Mouse (Mus musculus) heart, embryonic 12.5 days (tissue): ENCODE data around the gene Map4k3. TPM values are rescaled to one million over a fixed set of nuclear protein-coding genes. Genes with fewer than 3 reads are reported as not detected.

Experiments
- ATAC-seq: fragments of 200-750 bp; cut with Nextera tagmentation; 2 replicates; pipeline ENCODE4 v1.8.0; 2017; ENCODE audit warnings: moderate TSS enrichment, moderate library complexity; ENCODE audit not compliant: insufficient number of reproducible peaks, low FRiP score
- H3K27ac ChIP-seq: fragments of 300-500 bp; sonication (generic); 2 replicates; pipeline ENCODE4 v1.5.1; 2016; ENCODE audit warnings: mild to moderate bottlenecking, moderate library complexity; ENCODE audit not compliant: poor library complexity, severe bottlenecking
- H3K27me3 ChIP-seq: fragments of 300-500 bp; sonication (generic); replicated peaks from 2 replicates; pipeline ENCODE4 v1.6.1; 2016; ENCODE audit warnings: mild to moderate bottlenecking, moderate library complexity
- H3K36me3 ChIP-seq: fragments of 300-500 bp; sonication (generic); 2 replicates; pipeline ENCODE4 v1.6.1; 2016; ENCODE audit warnings: mild to moderate bottlenecking, moderate library complexity
- H3K4me1 ChIP-seq: fragments of 300-500 bp; sonication (generic); replicated peaks from 2 replicates; pipeline ENCODE4 v1.6.1; 2016; ENCODE audit warnings: mild to moderate bottlenecking
- H3K4me2 ChIP-seq: fragments of 300-500 bp; sonication (generic); 2 replicates; pipeline ENCODE4 v1.6.1; 2016; ENCODE audit warnings: mild to moderate bottlenecking, moderate library complexity
- H3K4me3 ChIP-seq: fragments of 300-500 bp; sonication (generic); 2 replicates; pipeline ENCODE4 v1.5.1; 2016; ENCODE audit warnings: mild to moderate bottlenecking
- H3K9ac ChIP-seq: fragments of 300-500 bp; sonication (generic); 2 replicates; pipeline ENCODE4 v1.6.1; 2016; ENCODE audit warnings: mild to moderate bottlenecking, moderate library complexity
- H3K9me3 ChIP-seq: fragments of 300-500 bp; sonication (generic); replicated peaks from 2 replicates; pipeline ENCODE4 v1.6.1; 2016; ENCODE audit warnings: mild to moderate bottlenecking, moderate library complexity
- WGBS: fragments of 180-500 bp; shearing (Covaris S2); methylation state at CpG from one replicate; pipeline ENCODE4 v1.1.7; 2016; 5-methylcytosine and 5-hydroxymethylcytosine counted together
- polyA plus RNA-seq: library from polyadenylated mRNA; unstranded; fragments of >200 nt; fragmentation: Nextera tagmentation; extraction: Ambion mirVana; gene quantifications from 2 replicates; pipeline ENCODE4 v1.2.1, GENCODE M21; 2016

The Map4k3 gene
- polyA plus RNA-seq, 1 experiment from 2014 or later, result 25.8 TPM

- peaks cover 9% of the 10 kb centered on the region for H3K36me3 ChIP-seq
- H3K27ac ChIP-seq, result no peak overlapping the region
- H3K4me3 ChIP-seq, result no peak overlapping the region
- peaks cover 3% of the 10 kb centered on the region; the same call in 1 of the 2 replicates for H3K4me1 ChIP-seq
- H3K4me2 ChIP-seq, result no peak overlapping the region
- no peak overlapping the region for H3K9ac ChIP-seq
- WGBS, result 87% methylated on average over 2 of the region's 2 CpGs
- no peaks in the 10 kb centered on the region for H3K9me3 ChIP-seq
- H3K27me3 ChIP-seq, result no peaks in the 10 kb centered on the region
- ATAC-seq, result no peak
These were observed 68.1 kb downstream of the Map4k3 start for GRCm38 (mm10) chr17:80660234-80660633.

- ATAC-seq, result no peak
- WGBS, result 89% methylated on average over 5 of the region's 5 CpGs
- no peak overlapping the region for H3K4me3 ChIP-seq
- H3K9ac ChIP-seq, result no peak overlapping the region
- no peaks in the 10 kb centered on the region for H3K27me3 ChIP-seq
- H3K36me3 ChIP-seq, result peaks cover 13% of the 10 kb centered on the region
- H3K9me3 ChIP-seq, result no peaks in the 10 kb centered on the region
- no peak overlapping the region for H3K4me2 ChIP-seq
- peaks cover 3% of the 10 kb centered on the region; the same call in 1 of the 2 replicates for H3K4me1 ChIP-seq
- H3K27ac ChIP-seq, result no peak overlapping the region
These were observed 68.5 kb downstream of the Map4k3 start for GRCm38 (mm10) chr17:80659821-80660220.

DNA sequence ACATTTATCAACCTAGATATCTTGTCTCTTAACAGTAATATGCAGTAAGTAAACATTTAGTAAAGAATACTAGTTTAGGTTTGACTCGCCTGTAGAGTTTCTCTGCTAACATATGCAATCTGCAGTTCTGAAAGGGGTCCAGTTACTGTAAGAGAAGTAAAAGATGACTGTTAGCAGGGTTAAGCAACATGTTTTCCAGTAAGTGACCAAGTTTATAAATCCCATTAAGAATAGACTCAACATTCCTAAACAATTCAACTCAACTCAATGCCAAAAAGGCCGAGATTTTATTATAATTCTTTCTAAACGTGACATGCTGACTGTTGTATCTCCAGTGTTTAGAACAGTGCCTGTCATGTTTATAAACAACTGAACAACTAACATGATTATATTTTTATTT is 74.0 kb downstream of the Map4k3 start:
- H3K4me1 ChIP-seq, result no peaks in the 10 kb centered on the region
- 86% methylated on average over 3 of the region's 3 CpGs for WGBS
- ATAC-seq, result no peak

GRCm38 (mm10) chr17:80652740-80653139 is 75.5 kb downstream of the Map4k3 start:
- 73% methylated on average over 6 of the region's 6 CpGs for WGBS
- H3K4me2 ChIP-seq, result no peak overlapping the region
- no peak for ATAC-seq
- no peak overlapping the region for H3K4me3 ChIP-seq
- peaks cover 52% of the 10 kb centered on the region for H3K36me3 ChIP-seq
- no peak overlapping the region for H3K27ac ChIP-seq
- H3K27me3 ChIP-seq, result no peaks in the 10 kb centered on the region
- no peaks in the 10 kb centered on the region for H3K4me1 ChIP-seq
- no peak overlapping the region for H3K9ac ChIP-seq
- H3K9me3 ChIP-seq, result no peaks in the 10 kb centered on the region

More for the DNA sequence above, 74.0 kb downstream of the Map4k3 start:
- no peak overlapping the region for H3K4me3 ChIP-seq
- H3K9ac ChIP-seq, result no peak overlapping the region
- no peak overlapping the region for H3K4me2 ChIP-seq
- no peaks in the 10 kb centered on the region for H3K27me3 ChIP-seq
- H3K9me3 ChIP-seq, result no peaks in the 10 kb centered on the region
- no peak overlapping the region for H3K27ac ChIP-seq
- peaks cover 39% of the 10 kb centered on the region for H3K36me3 ChIP-seq

DNA sequence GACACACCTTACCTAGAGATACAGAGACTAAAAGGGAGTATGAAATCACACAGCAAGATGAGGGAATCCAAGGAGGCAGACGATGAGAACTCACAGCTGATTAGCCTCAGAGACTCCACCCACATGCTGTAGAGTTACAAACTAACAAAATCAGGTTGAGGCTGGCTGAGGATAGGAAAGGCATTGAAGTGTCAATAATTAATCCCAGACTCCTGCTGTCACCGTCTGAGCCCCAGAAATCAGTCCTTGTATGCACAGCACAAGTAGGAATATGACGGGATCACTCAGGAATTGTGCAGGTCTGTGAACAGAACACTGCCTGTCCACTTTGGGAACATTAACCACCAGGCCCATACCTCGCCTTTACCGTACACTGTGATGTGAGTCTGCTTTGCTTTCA is 81.4 kb downstream of the Map4k3 start:
- H3K4me3 ChIP-seq, result no peak overlapping the region
- H3K27me3 ChIP-seq, result no peaks in the 10 kb centered on the region
- no peaks in the 10 kb centered on the region for H3K9me3 ChIP-seq
- ATAC-seq, result no peak
- no peak overlapping the region for H3K4me2 ChIP-seq
- H3K27ac ChIP-seq, result no peak overlapping the region
- peaks cover 70% of the 10 kb centered on the region for H3K36me3 ChIP-seq
- 67% methylated on average over 5 of the region's 5 CpGs for WGBS
- H3K9ac ChIP-seq, result no peak overlapping the region
- H3K4me1 ChIP-seq, result 0 out of 2 replicates have a peak, but pooled peaks cover 5% of the 10 kb centered on the region

DNA sequence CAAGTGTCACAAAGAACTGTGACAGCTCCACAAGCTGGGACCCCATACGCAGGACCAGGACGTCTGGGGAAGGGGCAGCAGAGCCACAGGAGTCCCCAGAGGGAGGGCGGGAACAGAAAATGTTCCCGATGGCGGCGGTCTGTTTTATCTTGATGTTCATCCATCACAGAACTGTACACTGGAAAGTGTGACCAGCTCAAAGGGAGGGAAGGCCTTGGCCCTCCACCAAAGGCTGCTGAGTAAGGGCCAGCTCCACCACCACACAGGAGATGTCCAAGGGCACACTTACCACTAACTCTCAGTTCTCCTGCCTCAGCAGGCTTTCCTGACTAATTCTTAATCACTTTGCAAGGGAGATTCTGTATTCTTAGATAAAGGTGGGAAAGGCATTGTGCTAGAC is 82.2 kb downstream of the Map4k3 start:
- Histone ChIP-seq H3K4me1 (0 out of 2 replicates have a peak, but pooled peaks cover 5% of the 10 kb centered on the region), H3K27me3 (no peaks in the 10 kb centered on the region), H3K27ac (no peak overlapping the region), H3K4me3 (no peak overlapping the region), H3K9me3 (no peaks in the 10 kb centered on the region), H3K4me2 (no peak overlapping the region), H3K36me3 (peaks cover 72% of the 10 kb centered on the region), H3K9ac (no peak overlapping the region)
- no peak for ATAC-seq
- whole genome bisulfite sequencing, result 74% methylated on average over 6 of the region's 6 CpGs

DNA sequence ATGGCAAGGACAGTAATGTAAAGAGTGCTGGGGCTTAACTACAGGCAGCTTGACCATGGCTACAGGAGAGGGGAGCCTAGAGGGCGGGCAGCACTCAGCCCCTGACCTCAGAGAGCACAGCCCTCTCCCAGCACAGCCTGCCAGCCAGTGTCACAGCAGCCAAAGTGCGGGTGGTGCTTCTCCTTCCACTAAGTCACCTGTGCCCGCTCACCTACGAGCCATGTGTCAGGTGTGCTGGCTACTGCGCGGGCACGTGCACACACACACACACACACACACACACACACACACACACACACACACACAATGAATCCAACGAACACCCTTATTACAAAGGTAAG is 82.6 kb downstream of the Map4k3 start:
- Histone ChIP-seq H3K4me1 (0 out of 2 replicates have a peak, but pooled peaks cover 5% of the 10 kb centered on the region), H3K4me2 (no peak overlapping the region), H3K9me3 (no peaks in the 10 kb centered on the region), H3K4me3 (no peak overlapping the region), H3K27me3 (no peaks in the 10 kb centered on the region), H3K36me3 (peaks cover 72% of the 10 kb centered on the region), H3K27ac (no peak overlapping the region), H3K9ac (no peak overlapping the region)
- ATAC-seq, result no peak
- WGBS, result 91% methylated on average over 8 of the region's 8 CpGs

DNA sequence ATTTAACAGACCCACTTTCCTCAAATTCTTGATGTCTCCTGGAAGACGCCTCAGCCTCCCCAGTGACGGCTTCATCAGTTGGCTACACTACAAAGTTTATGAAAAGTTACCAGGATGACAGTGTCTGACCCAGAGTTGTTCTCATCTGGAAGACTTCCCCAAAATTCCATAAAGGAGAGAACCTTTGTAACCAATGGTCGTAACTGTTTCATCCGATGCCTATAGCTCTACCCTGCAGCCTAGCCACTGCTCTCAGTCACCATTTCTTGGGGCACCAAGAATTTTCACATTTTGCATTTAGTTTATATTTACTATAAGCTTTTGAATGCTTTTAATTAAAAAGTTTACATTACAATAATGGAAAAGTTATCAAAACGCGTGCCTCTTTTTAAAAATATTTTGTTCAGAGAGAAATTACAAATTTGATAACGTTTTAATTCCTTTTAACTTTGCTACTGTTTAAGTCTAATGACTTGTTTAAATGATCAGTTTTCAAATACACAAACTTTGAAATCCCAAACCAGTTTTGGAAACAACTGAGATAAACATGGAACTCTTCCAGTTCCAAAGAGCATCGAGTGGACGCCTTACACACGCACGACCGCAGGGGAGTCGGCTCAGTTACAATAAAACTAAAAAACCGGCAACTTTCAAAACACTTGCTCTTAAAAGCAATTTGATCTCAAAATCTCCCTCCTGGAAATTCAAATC is 83.1 kb downstream of the Map4k3 start:
- Histone ChIP-seq H3K36me3 (peaks cover 73% of the 10 kb centered on the region), H3K4me2 (no peak overlapping the region), H3K27me3 (no peaks in the 10 kb centered on the region), H3K4me3 (no peak overlapping the region), H3K9me3 (no peaks in the 10 kb centered on the region), H3K27ac (no peak overlapping the region), H3K9ac (no peak overlapping the region), H3K4me1 (0 out of 2 replicates have a peak, but pooled peaks cover 5% of the 10 kb centered on the region)
- ATAC-seq, result no peak
- 91% methylated on average over 14 of the region's 14 CpGs for WGBS

DNA sequence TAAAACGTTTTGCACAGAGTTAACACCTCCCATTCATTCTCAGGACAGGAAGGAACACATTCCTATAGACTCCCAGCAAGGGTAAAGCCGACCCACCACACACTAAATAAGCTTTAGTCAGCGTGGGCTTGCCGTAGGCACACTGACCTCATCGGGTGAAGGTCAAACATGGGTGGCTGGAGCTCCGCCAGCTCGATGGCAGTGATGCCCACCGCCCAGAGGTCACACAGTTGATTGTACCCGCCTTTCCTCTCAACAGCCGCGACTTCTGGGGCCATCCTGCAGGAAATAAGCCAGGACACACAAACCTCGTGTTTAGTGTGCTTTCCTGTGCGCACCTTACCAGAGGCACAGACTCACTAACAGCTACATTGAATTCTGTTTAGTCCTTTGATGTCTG is 83.7 kb downstream of the Map4k3 start:
- Histone ChIP-seq H3K9me3 (no peaks in the 10 kb centered on the region), H3K4me3 (no peak overlapping the region), H3K9ac (no peak overlapping the region), H3K36me3 (peaks cover 74% of the 10 kb centered on the region), H3K4me1 (0 out of 2 replicates have a peak, but pooled peaks cover 5% of the 10 kb centered on the region), H3K27me3 (no peaks in the 10 kb centered on the region), H3K4me2 (no peak overlapping the region), H3K27ac (no peak overlapping the region)
- 69% methylated on average over 13 of the region's 13 CpGs for WGBS
- no peak for ATAC-seq

GRCm38 (mm10) chr17:80638121-80638520 is 90.2 kb downstream of the Map4k3 start:
- no peak overlapping the region for H3K4me2 ChIP-seq
- no peaks in the 10 kb centered on the region for H3K4me1 ChIP-seq
- ATAC-seq, result no peak
- no peak overlapping the region for H3K27ac ChIP-seq
- no peaks in the 10 kb centered on the region for H3K27me3 ChIP-seq
- H3K9me3 ChIP-seq, result no peaks in the 10 kb centered on the region
- WGBS, result 55% methylated on average over 8 of the region's 8 CpGs
- no peak overlapping the region for H3K4me3 ChIP-seq
- peaks cover 49% of the 10 kb centered on the region for H3K36me3 ChIP-seq
- H3K9ac ChIP-seq, result no peak overlapping the region

DNA sequence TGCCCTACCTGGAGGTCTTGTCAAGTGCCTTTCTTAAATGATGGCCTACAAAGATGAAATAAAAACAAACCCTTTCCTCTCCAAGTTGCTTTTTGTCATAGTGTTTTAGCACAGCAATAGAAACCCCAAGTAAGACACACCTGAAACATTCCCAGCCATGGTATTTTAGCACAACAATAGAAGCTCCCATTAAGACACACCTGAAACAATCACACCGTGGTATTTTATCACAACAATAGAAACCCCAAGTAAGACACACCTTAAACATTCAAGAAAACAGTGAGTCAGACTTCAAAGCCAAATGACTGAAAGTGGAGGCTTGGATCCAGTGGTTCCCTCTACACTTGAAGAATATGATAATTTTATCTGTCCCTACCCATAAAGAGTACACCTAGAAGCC is 92.5 kb downstream of the Map4k3 start:
- 75% methylated on average over 1 of the region's 1 CpGs for WGBS
- H3K9me3 ChIP-seq, result no peaks in the 10 kb centered on the region

DNA sequence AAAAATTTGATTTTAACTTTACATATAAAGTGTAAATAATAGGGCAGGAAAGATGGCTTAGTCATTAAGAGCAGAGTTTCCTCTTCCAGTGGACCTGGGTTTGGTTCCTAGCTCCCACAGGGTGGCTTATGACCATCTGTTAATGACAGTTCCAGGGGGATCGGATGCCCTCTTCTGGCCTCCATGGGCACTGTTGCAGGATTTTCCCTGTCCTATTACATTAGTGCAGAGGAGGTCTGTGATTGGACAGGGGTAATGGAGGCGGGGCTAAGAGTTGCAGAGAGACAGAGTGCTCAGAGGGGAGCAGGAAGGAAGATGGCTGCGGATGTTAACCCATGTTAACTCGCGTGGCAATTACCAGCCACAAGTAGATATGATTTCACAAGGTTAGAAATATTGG is 95.4 kb downstream of the Map4k3 start:
- peaks cover 52% of the 10 kb centered on the region for H3K36me3 ChIP-seq
- H3K27me3 ChIP-seq, result no peaks in the 10 kb centered on the region
- WGBS, result 88% methylated on average over 5 of the region's 5 CpGs
- H3K9me3 ChIP-seq, result no peaks in the 10 kb centered on the region
- ATAC-seq, result no peak
- no peaks in the 10 kb centered on the region for H3K4me1 ChIP-seq
- no peak overlapping the region for H3K4me2 ChIP-seq
- no peak overlapping the region for H3K27ac ChIP-seq
- no peak overlapping the region for H3K9ac ChIP-seq
- no peak overlapping the region for H3K4me3 ChIP-seq

More for the DNA sequence above, 92.5 kb downstream of the Map4k3 start:
- H3K4me3 ChIP-seq, result no peak overlapping the region
- H3K27ac ChIP-seq, result no peak overlapping the region
- H3K4me1 ChIP-seq, result no peaks in the 10 kb centered on the region
- H3K27me3 ChIP-seq, result no peaks in the 10 kb centered on the region
- peaks cover 58% of the 10 kb centered on the region for H3K36me3 ChIP-seq
- no peak overlapping the region for H3K9ac ChIP-seq
- ATAC-seq, result no peak
- H3K4me2 ChIP-seq, result no peak overlapping the region
